Mouse (Mus musculus) spleen, adult 2 months (tissue): ENCODE results near the gene Mrto4.

Source experiments
- CTCF ChIP-seq: fragments of 200-500 bp; IDR thresholded peaks from 2 replicates; pipeline ENCODE4 v1.5.1; 2011; ENCODE audit warnings: mild to moderate bottlenecking, inconsistent platforms; ENCODE audit not compliant: insufficient read depth, insufficient read length, insufficient replicate concordance; ENCODE audit errors: extremely low read depth
- POLR2A ChIP-seq: fragments of 200-500 bp; IDR thresholded peaks from 2 replicates; pipeline ENCODE4 v1.6.1; 2011; ENCODE audit warnings: low read depth, low read length, inconsistent platforms

DNA sequence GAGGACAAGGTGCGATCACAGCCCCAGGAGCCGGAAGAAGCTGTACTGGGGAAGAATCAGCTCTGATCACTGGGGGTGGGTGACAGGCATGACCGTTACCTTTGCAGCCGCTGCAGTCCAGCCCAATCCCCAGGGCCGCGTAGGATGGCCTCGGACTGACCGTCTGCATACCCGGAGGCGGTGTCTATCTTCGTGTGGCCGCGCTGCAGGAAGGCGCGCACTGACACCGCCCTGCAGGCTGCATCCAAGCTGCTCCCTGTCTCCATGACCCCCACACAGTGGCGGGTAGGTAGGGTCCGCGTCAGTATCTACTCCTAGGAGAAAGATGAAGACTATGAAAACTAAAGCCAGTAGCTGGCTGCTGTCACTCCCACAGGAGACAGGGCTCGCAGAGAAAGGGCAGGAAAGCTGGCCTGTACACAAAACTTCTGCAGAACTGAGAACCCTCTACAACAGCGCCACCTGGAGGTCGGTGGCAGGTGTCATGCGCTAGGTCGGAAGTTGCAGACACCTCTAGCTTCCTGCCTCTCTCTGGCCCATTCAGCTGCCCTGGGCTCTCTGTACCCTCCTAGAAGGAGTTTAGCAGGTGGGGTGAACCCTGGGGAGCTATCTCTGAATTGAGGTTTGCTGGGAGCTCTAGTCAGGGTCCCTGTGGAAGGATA, 15.4 kb downstream of the Mrto4 start:
- TF ChIP-seq CTCF (peak; percentile 87), POLR2A (no peak)
